Mouse (Mus musculus) hindbrain, embryonic 12.5 days (tissue): ENCODE results near the gene Il4i1. TPM values are rescaled to one million over a fixed set of nuclear protein-coding genes. Genes with fewer than 3 reads are reported as not detected.

Experiments used
- ATAC-seq: fragments of 200-750 bp; cut with Nextera tagmentation; 2 replicates; pipeline ENCODE4 v1.8.0; 2017; ENCODE audit warnings: moderate TSS enrichment; ENCODE audit not compliant: low FRiP score
- H3K27ac ChIP-seq: fragments of 300-500 bp; sonication (generic); 2 replicates; pipeline ENCODE4 v1.5.1; 2016; ENCODE audit warnings: mild to moderate bottlenecking
- H3K27me3 ChIP-seq: fragments of 300-500 bp; sonication (generic); 2 replicates; pipeline ENCODE4 v1.6.1; 2016; ENCODE audit warnings: mild to moderate bottlenecking
- H3K36me3 ChIP-seq: fragments of 300-500 bp; sonication (generic); 2 replicates; pipeline ENCODE4 v1.6.1; 2016; ENCODE audit warnings: mild to moderate bottlenecking
- H3K4me1 ChIP-seq: fragments of 300-500 bp; sonication (generic); 2 replicates; pipeline ENCODE4 v1.6.1; 2016
- H3K4me2 ChIP-seq: fragments of 300-500 bp; sonication (generic); replicated peaks from 2 replicates; pipeline ENCODE4 v1.6.1; 2016; ENCODE audit warnings: mild to moderate bottlenecking
- H3K4me3 ChIP-seq: fragments of 300-500 bp; sonication (generic); 2 replicates; pipeline ENCODE4 v1.5.1; 2016; ENCODE audit warnings: mild to moderate bottlenecking
- H3K9ac ChIP-seq: fragments of 300-500 bp; sonication (generic); 2 replicates; pipeline ENCODE4 v1.6.1; 2016; ENCODE audit warnings: mild to moderate bottlenecking, moderate library complexity
- H3K9me3 ChIP-seq: fragments of 300-500 bp; sonication (generic); replicated peaks from 2 replicates; pipeline ENCODE4 v1.6.1; 2016; ENCODE audit warnings: mild to moderate bottlenecking
- WGBS: fragments of 180-500 bp; shearing (Covaris S2); methylation state at CpG from one replicate; pipeline ENCODE4 v1.1.7; 2016; 5-methylcytosine and 5-hydroxymethylcytosine counted together
- polyA plus RNA-seq: library from polyadenylated mRNA; unstranded; fragments of >200 nt; fragmentation: Nextera tagmentation; extraction: Ambion mirVana; gene quantifications from 2 replicates; pipeline ENCODE4 v1.2.1, GENCODE M21; 2016

Il4i1 gene
- polyA plus RNA-seq, 1 experiment from 2014 or later = 1.8 TPM

DNA sequence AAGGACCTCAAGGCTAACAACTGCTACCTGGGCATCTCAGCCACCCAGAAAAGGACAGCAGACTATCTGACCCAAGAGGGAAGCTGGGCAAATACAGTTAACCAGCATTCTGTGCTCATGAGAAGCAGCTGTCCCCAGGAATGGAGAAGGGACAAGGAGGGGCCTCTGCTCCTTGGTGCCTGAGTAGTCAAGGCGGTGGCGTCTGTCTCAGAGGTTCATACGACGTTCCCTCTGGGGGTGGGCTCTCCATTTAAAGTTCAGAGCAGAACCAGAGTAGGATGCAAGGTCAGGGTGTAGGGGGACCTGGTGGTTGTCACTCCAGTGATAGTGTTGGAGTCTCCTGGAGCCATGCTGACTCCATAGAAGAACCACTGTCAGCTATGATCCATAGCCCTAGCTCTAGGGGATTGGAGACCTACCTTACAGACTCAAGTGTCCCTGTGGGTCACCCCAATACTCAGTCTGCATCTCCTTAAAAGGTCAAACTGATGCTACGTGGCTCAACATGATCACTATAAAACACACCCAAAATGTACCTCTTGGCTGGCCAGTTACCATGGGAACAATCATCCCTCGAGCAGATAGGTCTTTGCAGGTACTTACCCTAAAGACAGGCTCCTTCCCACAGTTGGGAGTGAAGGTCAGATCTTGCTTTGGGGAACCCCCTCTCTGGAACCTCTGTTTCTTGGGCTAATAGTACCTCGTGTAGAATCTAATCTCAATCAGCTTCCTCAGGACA, 5.2 kb upstream of the Il4i1 start:
- H3K9ac ChIP-seq = no peak overlapping the region
- no peak overlapping the region for H3K27ac ChIP-seq
- peaks cover 5% of the 10 kb centered on the region for H3K36me3 ChIP-seq
- ATAC-seq = no peak
- no peak overlapping the region for H3K4me2 ChIP-seq
- H3K4me3 ChIP-seq = no peak overlapping the region
- H3K27me3 ChIP-seq = no peaks in the 10 kb centered on the region
- H3K9me3 ChIP-seq = no peaks in the 10 kb centered on the region
- peaks cover 9% of the 10 kb centered on the region for H3K4me1 ChIP-seq
- WGBS = 89% methylated on average over 7 of the region's 7 CpGs

- H3K4me1 ChIP-seq = peaks cover 18% of the 10 kb centered on the region
- no peak overlapping the region for H3K4me2 ChIP-seq
- H3K9me3 ChIP-seq = no peaks in the 10 kb centered on the region
- no peak for ATAC-seq
- H3K27ac ChIP-seq = no peak overlapping the region
- no peak overlapping the region for H3K4me3 ChIP-seq
- no peak overlapping the region for H3K9ac ChIP-seq
- peaks cover 5% of the 10 kb centered on the region for H3K36me3 ChIP-seq
- 92% methylated on average over 20 of the region's 20 CpGs for WGBS
- H3K27me3 ChIP-seq = no peaks in the 10 kb centered on the region
These were observed 3.4 kb upstream of the Il4i1 start for GRCm38 (mm10) chr7:44812651-44813325.

DNA sequence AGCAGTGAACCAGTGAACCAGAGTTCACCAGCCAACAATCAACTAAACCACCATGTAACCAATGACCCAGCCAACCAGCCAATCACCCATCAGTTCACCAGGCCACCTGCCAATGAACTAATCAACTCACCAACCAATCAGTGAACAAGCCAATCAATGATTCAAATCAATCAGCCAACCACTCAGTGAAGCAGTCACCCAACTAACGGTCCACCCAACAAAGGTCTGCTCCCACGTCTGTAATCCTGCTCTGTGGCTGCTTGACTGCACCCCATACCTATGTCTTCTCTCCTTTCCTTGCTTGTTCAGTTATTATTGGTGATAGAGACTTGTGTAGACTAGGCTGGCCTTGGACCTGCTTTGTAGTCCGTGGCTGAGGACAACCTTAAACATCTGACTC, 2.2 kb upstream of the Il4i1 start:
- Histone ChIP-seq H3K9ac (no peak overlapping the region), H3K4me2 (no peak overlapping the region), H3K9me3 (no peaks in the 10 kb centered on the region), H3K36me3 (peaks cover 5% of the 10 kb centered on the region), H3K4me3 (no peak overlapping the region), H3K27me3 (no peaks in the 10 kb centered on the region), H3K4me1 (peaks cover 30% of the 10 kb centered on the region), H3K27ac (no peak overlapping the region)
- 93% methylated on average over 3 of the region's 3 CpGs for WGBS
- no peak for ATAC-seq

DNA sequence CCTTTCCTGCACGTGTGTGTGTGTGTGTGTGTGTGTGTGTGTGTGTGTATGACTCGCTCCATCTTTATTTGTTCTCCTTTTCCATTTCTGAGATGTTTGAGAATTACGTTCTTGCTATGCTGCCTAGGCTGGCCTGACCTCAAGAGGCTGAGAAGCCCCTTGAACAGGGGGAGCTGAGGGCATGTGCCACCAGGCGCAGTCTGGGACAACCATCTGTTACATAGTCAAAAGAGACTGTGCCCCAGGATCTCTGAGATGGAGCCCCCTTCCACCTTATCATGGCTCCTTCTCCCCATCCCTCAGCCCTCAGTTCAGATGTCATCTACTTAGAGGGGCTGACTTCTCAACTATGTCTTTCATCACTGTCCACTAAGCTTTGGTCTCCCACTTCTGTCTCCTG, 1.8 kb upstream of the Il4i1 start:
- no peak for ATAC-seq
- Histone ChIP-seq H3K4me2 (no peak overlapping the region), H3K27ac (no peak overlapping the region), H3K9me3 (no peaks in the 10 kb centered on the region), H3K4me3 (no peak overlapping the region), H3K36me3 (peaks cover 5% of the 10 kb centered on the region), H3K27me3 (no peaks in the 10 kb centered on the region), H3K9ac (no peak overlapping the region), H3K4me1 (peaks cover 35% of the 10 kb centered on the region)
- 99% methylated on average over 4 of the region's 4 CpGs for WGBS

- Histone ChIP-seq H3K4me1 (peaks cover 41% of the 10 kb centered on the region), H3K4me2 (peak overlapping the region; percentile 80), H3K9ac (peak overlapping the region; percentile 42; the same call in 1 of the 2 replicates), H3K9me3 (no peaks in the 10 kb centered on the region), H3K4me3 (peak overlapping the region; percentile 83), H3K36me3 (peaks cover 5% of the 10 kb centered on the region), H3K27me3 (no peaks in the 10 kb centered on the region), H3K27ac (peak overlapping the region; percentile 96)
- peak; percentile 1; the same call in 1 of the 2 replicates for ATAC-seq
- WGBS = 25% methylated on average over 14 of the region's 14 CpGs
These were observed 1.1 kb upstream of the Il4i1 start for GRCm38 (mm10) chr7:44814952-44815553.

GRCm38 (mm10) chr7:44816470-44817021, 359 bp downstream of the Il4i1 start, which contains the start of gene Atf5:
TSS of gene Atf5 (minus strand) at chr7:44816658.
- Histone ChIP-seq H3K4me3 (peak within 1 kb of the TSS; percentile 83), H3K27ac (peak within 1 kb of the TSS; percentile 96), H3K4me2 (peak within 1 kb of the TSS; percentile 80), H3K9ac (peak within 1 kb of the TSS; percentile 89), H3K9me3 (no peaks in the 10 kb centered on the region), H3K27me3 (no peaks in the 10 kb centered on the region), H3K36me3 (peaks cover 5% of the 10 kb centered on the region), H3K4me1 (peaks cover 46% of the 10 kb centered on the region)
- under 1% methylated on average over 45 of the region's 57 CpGs for WGBS
- no peak for ATAC-seq

DNA sequence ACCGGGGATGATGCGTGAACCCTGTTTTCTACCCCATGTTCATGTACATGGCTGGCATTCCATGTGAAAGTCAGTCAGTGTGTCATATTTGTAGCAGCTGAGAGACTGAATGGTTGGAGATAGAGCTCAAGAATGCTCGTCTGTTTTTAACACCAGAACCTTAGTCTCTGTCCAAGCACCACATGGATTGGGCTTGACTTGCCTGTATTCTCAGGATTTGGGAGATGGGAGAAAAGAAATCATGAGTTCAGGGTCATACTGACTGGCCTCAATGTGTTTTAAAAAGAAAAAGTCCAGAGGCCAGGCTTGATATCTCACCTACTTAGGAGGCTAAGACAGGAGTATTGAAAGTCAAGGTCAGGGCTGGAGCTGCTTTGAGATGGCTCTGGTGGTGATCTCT, 1.3 kb downstream of the Il4i1 start:
- 34% methylated on average over 3 of the region's 3 CpGs for WGBS
- Histone ChIP-seq H3K9me3 (no peaks in the 10 kb centered on the region), H3K4me2 (peak overlapping the region; percentile 80), H3K27me3 (no peaks in the 10 kb centered on the region), H3K36me3 (peaks cover 5% of the 10 kb centered on the region; the same call in 1 of the 2 replicates), H3K4me1 (peaks cover 46% of the 10 kb centered on the region), H3K27ac (no peak overlapping the region), H3K9ac (peak overlapping the region; percentile 89), H3K4me3 (peak overlapping the region; percentile 83)
- ATAC-seq = no peak

- Histone ChIP-seq H3K27me3 (no peaks in the 10 kb centered on the region), H3K9ac (peak overlapping the region; percentile 89; the same call in 1 of the 2 replicates), H3K27ac (no peak overlapping the region), H3K9me3 (no peaks in the 10 kb centered on the region), H3K4me1 (peaks cover 46% of the 10 kb centered on the region), H3K4me2 (peak overlapping the region; percentile 80), H3K36me3 (peaks cover 5% of the 10 kb centered on the region; the same call in 1 of the 2 replicates), H3K4me3 (peak overlapping the region; percentile 83)
- no peak for ATAC-seq
- WGBS = 48% methylated on average over 2 of the region's 2 CpGs
These were observed 2.0 kb downstream of the Il4i1 start for GRCm38 (mm10) chr7:44818164-44818563.

DNA sequence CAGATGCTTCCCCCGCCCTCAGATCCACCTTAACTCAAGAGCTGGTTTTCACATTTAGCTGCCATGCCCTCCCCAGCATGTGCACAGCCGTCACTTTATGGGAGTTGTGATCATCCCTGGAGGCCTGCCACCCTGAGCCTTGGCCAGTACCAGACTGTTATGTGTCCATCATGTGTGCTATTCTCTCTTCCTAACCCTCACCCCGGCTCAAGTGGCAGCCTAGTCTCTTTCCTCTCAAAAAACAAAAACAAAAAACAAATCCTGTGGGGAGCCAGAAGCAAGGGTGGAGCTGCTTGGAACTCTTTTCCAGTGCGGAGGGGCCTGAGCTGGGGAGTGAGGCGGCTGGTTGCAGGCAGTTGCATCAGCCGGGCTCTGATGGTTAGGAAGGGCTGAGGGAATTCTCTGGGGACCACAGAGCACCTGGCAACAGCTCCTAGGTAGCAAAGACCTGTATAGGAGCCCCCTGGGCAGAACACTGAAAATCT, 2.6 kb downstream of the Il4i1 start:
- H3K4me3 ChIP-seq = peak overlapping the region; percentile 83
- H3K36me3 ChIP-seq = peaks cover 5% of the 10 kb centered on the region; the same call in 1 of the 2 replicates
- H3K4me1 ChIP-seq = peaks cover 46% of the 10 kb centered on the region
- peak overlapping the region; percentile 89 for H3K9ac ChIP-seq
- no peak for ATAC-seq
- 52% methylated on average over 6 of the region's 6 CpGs for WGBS
- peak overlapping the region; percentile 80 for H3K4me2 ChIP-seq
- H3K9me3 ChIP-seq = no peaks in the 10 kb centered on the region
- no peaks in the 10 kb centered on the region for H3K27me3 ChIP-seq
- H3K27ac ChIP-seq = no peak overlapping the region

DNA sequence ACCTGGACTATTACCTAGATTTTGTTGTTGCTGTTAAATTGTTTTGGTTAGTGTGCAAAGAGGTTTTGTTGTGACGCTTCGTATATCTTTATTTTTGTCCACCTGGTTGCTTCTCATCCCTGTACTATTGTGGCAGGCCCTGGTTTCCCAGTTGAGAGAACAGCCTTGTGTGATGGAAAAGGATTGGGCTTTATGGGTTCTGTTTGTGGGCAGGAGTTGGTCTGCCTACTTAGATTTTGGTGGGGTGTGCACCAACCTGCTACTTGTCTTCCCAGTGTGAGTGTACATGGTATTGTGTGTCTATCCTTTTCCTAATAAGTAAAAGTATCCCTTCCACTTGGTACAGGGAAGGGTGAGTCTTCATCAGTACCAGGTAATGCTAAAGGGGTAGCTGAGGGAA, 3.2 kb downstream of the Il4i1 start:
- peak overlapping the region; percentile 83 for H3K4me3 ChIP-seq
- H3K9ac ChIP-seq = peak overlapping the region; percentile 89; the same call in 1 of the 2 replicates
- peaks cover 47% of the 10 kb centered on the region for H3K4me1 ChIP-seq
- H3K27me3 ChIP-seq = no peaks in the 10 kb centered on the region
- 96% methylated on average over 2 of the region's 2 CpGs for WGBS
- H3K36me3 ChIP-seq = no peaks in the 10 kb centered on the region
- H3K27ac ChIP-seq = no peak overlapping the region
- ATAC-seq = no peak
- H3K4me2 ChIP-seq = peak overlapping the region; percentile 80
- no peaks in the 10 kb centered on the region for H3K9me3 ChIP-seq

DNA sequence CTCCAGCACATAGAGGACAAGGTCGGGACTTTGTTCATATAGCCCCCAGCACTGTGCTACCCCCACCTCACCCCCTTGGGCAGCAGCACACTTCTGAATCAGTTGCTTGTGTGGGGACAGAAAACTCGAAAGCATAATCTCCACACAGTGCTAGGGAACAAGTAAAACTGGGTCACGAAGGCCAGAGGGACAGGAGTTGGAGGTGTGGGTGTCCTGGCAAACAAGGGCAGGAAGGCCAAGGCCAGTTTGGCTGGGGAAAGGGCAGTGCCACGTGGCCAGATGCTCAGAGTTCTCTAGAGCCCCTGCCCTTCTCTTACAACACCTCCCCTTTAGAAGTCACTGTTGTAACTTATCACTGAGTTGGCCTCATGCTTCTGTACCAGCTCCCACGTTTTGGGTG, 3.7 kb downstream of the Il4i1 start:
- no peaks in the 10 kb centered on the region for H3K36me3 ChIP-seq
- H3K27me3 ChIP-seq = no peaks in the 10 kb centered on the region
- H3K4me3 ChIP-seq = no peak overlapping the region
- 78% methylated on average over 5 of the region's 5 CpGs for WGBS
- H3K4me1 ChIP-seq = peaks cover 49% of the 10 kb centered on the region
- H3K9me3 ChIP-seq = no peaks in the 10 kb centered on the region
- H3K27ac ChIP-seq = no peak overlapping the region
- no peak overlapping the region for H3K9ac ChIP-seq
- H3K4me2 ChIP-seq = no peak overlapping the region
- ATAC-seq = no peak

DNA sequence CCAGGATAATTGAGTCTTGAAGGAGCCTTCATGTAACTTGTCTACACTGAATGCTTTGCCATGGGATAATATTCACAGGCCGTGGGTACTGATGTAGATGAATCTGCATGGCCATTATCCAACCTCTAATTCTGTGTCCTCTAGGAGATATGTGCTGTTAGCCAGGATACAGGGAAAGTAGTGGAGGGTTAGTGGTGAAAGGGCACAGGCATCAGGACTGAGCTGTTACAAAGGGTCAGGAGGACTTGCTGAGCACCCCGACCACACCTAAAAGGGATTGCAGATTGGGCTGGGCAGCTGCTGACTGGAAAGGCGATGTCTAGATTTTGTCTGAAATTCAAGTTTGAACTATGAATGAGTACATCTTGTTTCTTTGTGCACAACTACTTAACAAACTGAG, 4.3 kb downstream of the Il4i1 start:
- Histone ChIP-seq H3K27ac (no peak overlapping the region), H3K36me3 (no peaks in the 10 kb centered on the region), H3K9me3 (no peaks in the 10 kb centered on the region), H3K9ac (no peak overlapping the region), H3K4me1 (peaks cover 46% of the 10 kb centered on the region), H3K4me2 (no peak overlapping the region), H3K4me3 (no peak overlapping the region), H3K27me3 (no peaks in the 10 kb centered on the region)
- WGBS = 85% methylated on average over 3 of the region's 3 CpGs
- ATAC-seq = no peak
